Mouse (Mus musculus) left cerebral cortex, adult 18-20 months (tissue): Measurements from ENCODE around the gene Per3. TPM values are rescaled to one million over a fixed set of nuclear protein-coding genes. Genes with fewer than 3 reads are reported as not detected.
A peak's percentile ranks its signal among the peaks of the same experiment; 100 is the strongest.
"Not testable (repeated sequence)": the region's sequence is repeated elsewhere in the genome, so short reads cannot be mapped to it uniquely, and the experiment has no call there.

Source experiments
- DNase-seq, 2 experiments: peaks; one replicate each; pipeline ENCODE4 v3.0.0; 2021 to 2022; ENCODE audit warnings: low spot score in 2 of 2, mixed read lengths in 1 of 2
- total RNA-seq, 2 experiments: library from RNA; stranded (reverse); gene quantifications; 2 replicates each; pipeline ENCODE4 v1.2.3; 2021

The Per3 gene
- total RNA-seq, 2 experiments from 2014 or later, result 22.2 to 24.4 TPM

- no peak for DNase-seq
Observed at GRCm38 (mm10) chr4:151036521-151036920, 7.9 kb downstream of the Per3 start.

GRCm38 (mm10) chr4:151027001-151027400 is 17.5 kb downstream of the Per3 start:
- peak in 1 of 2 experiments; percentile 29 for DNase-seq

GRCm38 (mm10) chr4:151024152-151024551 is 20.3 kb downstream of the Per3 start:
- no peak for DNase-seq

- DNase-seq, result not testable (repeated sequence)
Observed at GRCm38 (mm10) chr4:151017356-151017755, 27.1 kb downstream of the Per3 start.

- no peak for DNase-seq
Observed at GRCm38 (mm10) chr4:151015946-151016345, 28.5 kb downstream of the Per3 start.

- no peak for DNase-seq
Observed at GRCm38 (mm10) chr4:151010316-151010715, 34.1 kb downstream of the Per3 start.

- DNase-seq, result peak; percentile 33 to 46
Observed at GRCm38 (mm10) chr4:151006945-151007344, 37.5 kb downstream of the Per3 start.

GRCm38 (mm10) chr4:151005656-151006318 is 38.7 kb downstream of the Per3 start:
- DNase-seq, result no peak

GRCm38 (mm10) chr4:151001397-151001796 is 43.1 kb downstream of the Per3 start:
- DNase-seq, result no peak

- no peak for DNase-seq
Observed at GRCm38 (mm10) chr4:150998626-150999025, 45.8 kb downstream of the Per3 start.

GRCm38 (mm10) chr4:150996797-150997196 is 47.7 kb downstream of the Per3 start, which contains the start of gene Uts2:
Uts2 (plus strand) TSS chr4:150997097.
- no peak for DNase-seq

- DNase-seq, result peak in 1 of 2 experiments; percentile 10
Observed at GRCm38 (mm10) chr4:150990148-150990547, 54.3 kb downstream of the Per3 start.

GRCm38 (mm10) chr4:150980153-150980552 is 64.3 kb downstream of the Per3 start:
- DNase-seq, result no peak

- no peak for DNase-seq
Observed at GRCm38 (mm10) chr4:150979455-150979854, 65.0 kb downstream of the Per3 start.

GRCm38 (mm10) chr4:150978156-150978910 is 66.1 kb downstream of the Per3 start:
- no peak for DNase-seq

- no peak for DNase-seq
Observed at GRCm38 (mm10) chr4:150975145-150975544, 69.3 kb downstream of the Per3 start.

GRCm38 (mm10) chr4:150973264-150973663 is 71.2 kb downstream of the Per3 start:
- DNase-seq, result peak in 1 of 2 experiments; percentile 17

GRCm38 (mm10) chr4:150968956-150969355 is 75.5 kb downstream of the Per3 start:
- DNase-seq, result no peak

GRCm38 (mm10) chr4:150966556-150966955 is 77.9 kb downstream of the Per3 start:
- DNase-seq, result peak in 1 of 2 experiments; percentile 64

GRCm38 (mm10) chr4:150965555-150965951 is 78.9 kb downstream of the Per3 start:
- no peak for DNase-seq

GRCm38 (mm10) chr4:150964635-150965554 is 79.6 kb downstream of the Per3 start:
- DNase-seq, result peak; percentile 87 to 93
